Mouse (Mus musculus) midbrain, embryonic 15.5 days (tissue): ENCODE measurements around the gene Pum3. TPM values are rescaled to one million over a fixed set of nuclear protein-coding genes. Genes with fewer than 3 reads are reported as not detected.
"Not testable (repeated sequence)": the region's sequence is repeated elsewhere in the genome, so short reads cannot be mapped to it uniquely, and the experiment has no call there.

Experiments used
- ATAC-seq: fragments of 200-750 bp; cut with Nextera tagmentation; replicated peaks from 2 replicates; pipeline ENCODE4 v1.8.0; 2017; ENCODE audit warnings: moderate TSS enrichment
- H3K27ac ChIP-seq: fragments of 300-500 bp; sonication (generic); 2 replicates; pipeline ENCODE4 v1.5.1; 2015; ENCODE audit warnings: mild to moderate bottlenecking, inconsistent platforms
- H3K27me3 ChIP-seq: fragments of 300-500 bp; sonication (generic); replicated peaks from 2 replicates; pipeline ENCODE4 v1.6.1; 2015; ENCODE audit warnings: inconsistent platforms
- H3K36me3 ChIP-seq: fragments of 300-500 bp; sonication (generic); replicated peaks from 2 replicates; pipeline ENCODE4 v1.6.1; 2015; ENCODE audit warnings: inconsistent platforms
- H3K4me1 ChIP-seq: fragments of 300-500 bp; sonication (generic); 2 replicates; pipeline ENCODE4 v1.6.1; 2015; ENCODE audit warnings: inconsistent platforms
- H3K4me2 ChIP-seq: fragments of 300-500 bp; sonication (generic); 2 replicates; pipeline ENCODE4 v1.6.1; 2015; ENCODE audit warnings: inconsistent platforms, mild to moderate bottlenecking, moderate library complexity
- H3K4me3 ChIP-seq: fragments of 300-500 bp; sonication (generic); 2 replicates; pipeline ENCODE4 v1.5.1; 2015; ENCODE audit warnings: mild to moderate bottlenecking, inconsistent platforms
- H3K9ac ChIP-seq: fragments of 300-500 bp; sonication (generic); 2 replicates; pipeline ENCODE4 v1.6.1; 2015; ENCODE audit warnings: mild to moderate bottlenecking, inconsistent platforms
- H3K9me3 ChIP-seq: fragments of 300-500 bp; sonication (generic); 2 replicates; pipeline ENCODE4 v1.6.1; 2016; ENCODE audit warnings: inconsistent platforms
- WGBS: fragments of 180-500 bp; shearing (Covaris S2); methylation state at CpG from one replicate; pipeline ENCODE4 v1.1.7; 2015; ENCODE audit warnings: mixed read lengths; 5-methylcytosine and 5-hydroxymethylcytosine counted together
- polyA plus RNA-seq: library from polyadenylated mRNA; unstranded; fragments of >200 nt; fragmentation: Nextera tagmentation; extraction: Ambion mirVana; gene quantifications from 2 replicates; pipeline ENCODE4 v1.2.1, GENCODE M21; 2015

Gene Pum3
- polyA plus RNA-seq, 1 experiment from 2014 or later: 56.2 TPM

- no peak for ATAC-seq
- Histone ChIP-seq H3K9me3 (no peaks in the 10 kb centered on the region), H3K9ac (no peak overlapping the region), H3K4me1 (no peaks in the 10 kb centered on the region), H3K36me3 (peaks cover 20% of the 10 kb centered on the region; the same call in 1 of the 2 replicates), H3K27ac (no peak overlapping the region), H3K4me3 (no peak overlapping the region), H3K4me2 (no peak overlapping the region), H3K27me3 (no peaks in the 10 kb centered on the region)
- 90% methylated on average over 2 of the region's 2 CpGs for WGBS
These were observed 38.3 kb downstream of the Pum3 start for GRCm38 (mm10) chr19:27391344-27391743.

DNA sequence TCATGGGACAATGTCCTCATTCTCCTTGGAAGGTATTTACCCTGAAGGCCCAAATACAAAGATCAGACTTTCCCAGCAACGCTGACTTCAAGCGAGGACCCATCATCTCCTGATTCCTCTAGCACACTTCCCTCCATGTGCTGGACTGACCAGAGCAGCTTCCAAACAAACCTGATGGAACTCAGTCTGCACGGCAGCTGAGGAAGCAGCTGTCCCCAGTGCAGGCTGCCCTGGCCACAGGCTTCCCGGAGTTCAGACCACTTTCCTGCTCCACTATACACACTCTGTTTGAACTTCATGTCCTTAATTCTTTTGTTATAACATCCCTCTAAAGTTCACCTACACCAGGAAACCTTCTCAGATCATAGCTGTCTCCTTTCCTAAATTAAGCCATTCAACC, 40.1 kb downstream of the Pum3 start:
- not testable (repeated sequence) for H3K4me2 ChIP-seq, H3K9me3 ChIP-seq, H3K4me1 ChIP-seq, H3K4me3 ChIP-seq, H3K27me3 ChIP-seq, ATAC-seq, H3K27ac ChIP-seq, H3K9ac ChIP-seq
- WGBS: 94% methylated on average over 4 of the region's 4 CpGs
- peaks cover 23% of the 10 kb centered on the region; the same call in 1 of the 2 replicates for H3K36me3 ChIP-seq

DNA sequence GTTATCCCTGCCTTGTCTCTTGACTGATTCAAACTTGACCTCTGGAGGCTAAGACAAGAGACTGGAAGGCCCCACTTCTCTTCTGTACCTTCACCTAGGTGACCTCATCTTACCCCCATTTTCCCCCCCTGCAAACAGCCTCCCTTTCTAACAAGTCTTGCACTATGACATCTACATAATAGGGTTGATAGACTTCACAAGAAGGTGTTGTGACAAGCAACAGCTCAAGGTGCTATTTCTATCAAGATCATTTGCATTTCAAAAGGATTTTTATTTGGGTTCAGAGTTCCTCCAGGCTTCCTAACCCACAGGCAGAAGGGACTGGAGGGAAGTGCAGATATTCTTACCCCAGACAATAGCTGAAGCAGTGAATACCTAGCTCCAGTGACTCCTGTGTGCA, 44.3 kb downstream of the Pum3 start:
- ATAC-seq: no peak
- no peaks in the 10 kb centered on the region for H3K9me3 ChIP-seq
- no peaks in the 10 kb centered on the region for H3K4me1 ChIP-seq
- no peaks in the 10 kb centered on the region for H3K27me3 ChIP-seq
- H3K9ac ChIP-seq: no peak overlapping the region
- H3K27ac ChIP-seq: no peak overlapping the region
- no peak overlapping the region for H3K4me3 ChIP-seq
- H3K4me2 ChIP-seq: no peak overlapping the region
- peaks cover 22% of the 10 kb centered on the region; the same call in 1 of the 2 replicates for H3K36me3 ChIP-seq

DNA sequence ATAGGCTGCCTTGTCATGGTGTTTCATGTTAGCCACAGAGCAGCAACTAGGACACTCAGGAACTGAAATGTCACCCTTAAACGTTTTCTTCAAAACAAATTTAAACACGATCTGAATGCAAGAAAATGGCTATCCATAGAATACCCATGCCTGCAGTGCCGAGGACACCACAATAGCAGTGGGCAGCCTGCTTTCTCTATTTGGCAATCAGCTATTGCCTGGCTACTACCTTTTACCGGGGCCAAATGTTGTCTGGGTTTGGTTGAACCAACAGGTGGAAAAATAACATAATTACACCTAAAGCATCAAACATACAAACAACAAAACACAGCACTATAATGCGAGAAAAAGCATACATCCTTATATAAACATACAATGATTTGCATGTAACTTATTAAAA, 46.4 kb downstream of the Pum3 start:
- H3K27me3 ChIP-seq: no peaks in the 10 kb centered on the region
- no peak for ATAC-seq
- no peak overlapping the region for H3K4me3 ChIP-seq
- no peak overlapping the region for H3K9ac ChIP-seq
- no peaks in the 10 kb centered on the region for H3K9me3 ChIP-seq
- H3K36me3 ChIP-seq: peaks cover 15% of the 10 kb centered on the region; the same call in 1 of the 2 replicates
- WGBS: 92% methylated on average over 5 of the region's 5 CpGs
- no peak overlapping the region for H3K27ac ChIP-seq
- no peaks in the 10 kb centered on the region for H3K4me1 ChIP-seq
- no peak overlapping the region for H3K4me2 ChIP-seq

GRCm38 (mm10) chr19:27382131-27382530, 47.5 kb downstream of the Pum3 start:
- Histone ChIP-seq H3K4me1 (no peaks in the 10 kb centered on the region), H3K4me2 (no peak overlapping the region), H3K27me3 (no peaks in the 10 kb centered on the region), H3K9ac (no peak overlapping the region), H3K9me3 (no peaks in the 10 kb centered on the region), H3K36me3 (peaks cover 15% of the 10 kb centered on the region; the same call in 1 of the 2 replicates), H3K4me3 (no peak overlapping the region), H3K27ac (no peak overlapping the region)
- 89% methylated on average over 1 of the region's 1 CpGs for WGBS
- no peak for ATAC-seq

DNA sequence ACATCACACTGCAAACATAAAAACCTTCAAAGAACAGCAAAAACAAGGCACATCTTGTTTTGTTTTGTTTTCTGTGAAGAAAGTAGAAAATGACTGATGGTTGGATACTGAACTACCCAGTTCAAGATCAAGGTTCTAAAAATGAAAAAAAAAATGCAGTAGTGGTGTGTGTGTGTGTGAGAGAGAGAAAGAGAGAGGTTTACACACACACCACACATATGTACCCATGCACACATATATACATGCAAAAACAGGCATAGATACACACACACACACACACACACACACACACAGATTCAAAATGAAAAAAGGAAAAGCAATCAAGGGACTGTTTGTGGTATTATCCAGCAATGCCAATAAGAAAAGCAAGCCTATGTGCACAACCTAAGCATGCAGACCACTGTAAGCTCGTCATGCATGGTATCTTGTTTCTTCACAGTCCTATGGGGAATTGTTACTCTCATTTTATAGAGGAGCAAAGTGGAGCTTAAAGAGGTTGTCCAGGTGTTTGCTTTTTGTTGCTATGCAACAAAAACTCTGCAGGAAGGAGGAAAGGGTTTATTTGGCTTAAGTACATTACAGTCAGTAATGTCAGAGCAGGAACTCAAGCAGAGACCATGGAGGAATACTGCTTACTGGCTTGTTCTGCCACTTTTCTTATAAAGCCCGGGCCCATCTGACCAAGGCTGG, 49.8 kb downstream of the Pum3 start:
- Histone ChIP-seq H3K9me3 (no peaks in the 10 kb centered on the region), H3K4me2 (no peak overlapping the region), H3K36me3 (0 out of 2 replicates have a peak, but pooled peaks cover 1% of the 10 kb centered on the region), H3K9ac (no peak overlapping the region), H3K27ac (no peak overlapping the region), H3K4me1 (no peaks in the 10 kb centered on the region), H3K4me3 (no peak overlapping the region), H3K27me3 (no peaks in the 10 kb centered on the region)
- WGBS: 82% methylated on average over 2 of the region's 2 CpGs
- ATAC-seq: no peak

DNA sequence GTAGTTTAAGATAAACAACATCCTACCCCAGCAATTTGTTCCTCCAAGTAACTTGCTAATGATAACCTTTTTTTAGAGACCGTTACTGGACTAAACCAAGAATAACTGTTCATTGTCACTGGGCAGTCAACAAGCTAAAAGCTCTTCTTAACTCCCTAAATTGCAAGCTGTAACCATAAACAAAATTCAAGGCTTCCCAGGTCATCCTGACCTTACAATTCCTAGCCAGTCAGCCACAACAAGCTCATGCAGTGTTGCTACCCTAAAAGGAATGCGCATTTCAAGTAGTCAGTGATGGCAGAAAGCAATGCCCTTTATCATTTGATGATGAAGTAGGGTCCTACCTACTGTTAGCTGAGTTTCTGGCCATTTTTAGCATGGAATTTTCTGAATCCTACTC, 58.8 kb downstream of the Pum3 start:
- WGBS: 91% methylated on average over 2 of the region's 2 CpGs
- Histone ChIP-seq H3K27ac (no peak overlapping the region), H3K27me3 (no peaks in the 10 kb centered on the region), H3K9me3 (no peaks in the 10 kb centered on the region), H3K36me3 (no peaks in the 10 kb centered on the region), H3K4me2 (no peak overlapping the region), H3K4me1 (no peaks in the 10 kb centered on the region), H3K4me3 (no peak overlapping the region), H3K9ac (no peak overlapping the region)
- no peak for ATAC-seq

DNA sequence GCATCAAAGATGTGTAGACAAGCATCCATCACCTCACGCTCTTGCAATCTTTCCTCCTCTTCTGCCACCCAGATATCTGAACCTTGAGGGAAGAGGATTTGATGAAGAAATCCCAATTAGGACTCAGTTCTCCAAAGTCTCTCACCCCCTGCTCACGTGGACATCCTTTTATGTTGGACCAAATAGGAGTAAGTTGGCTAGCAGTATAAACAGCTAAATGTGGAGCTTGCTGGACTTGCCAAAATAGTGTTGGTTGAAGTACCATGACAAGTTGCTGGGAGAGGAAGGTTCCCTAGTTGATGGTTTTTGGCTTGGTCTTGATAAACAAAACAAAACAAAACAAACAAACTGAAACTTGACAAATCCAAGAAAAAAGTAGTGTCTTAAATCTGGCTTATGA, 59.5 kb downstream of the Pum3 start:
- WGBS: 87% methylated on average over 2 of the region's 2 CpGs
- Histone ChIP-seq H3K27ac (no peak overlapping the region), H3K4me3 (no peak overlapping the region), H3K36me3 (no peaks in the 10 kb centered on the region), H3K9ac (no peak overlapping the region), H3K9me3 (no peaks in the 10 kb centered on the region), H3K27me3 (no peaks in the 10 kb centered on the region), H3K4me1 (no peaks in the 10 kb centered on the region), H3K4me2 (no peak overlapping the region)
- no peak for ATAC-seq

GRCm38 (mm10) chr19:27369461-27370135, 60.0 kb downstream of the Pum3 start:
- H3K4me3 ChIP-seq: no peak overlapping the region
- no peaks in the 10 kb centered on the region for H3K27me3 ChIP-seq
- no peak overlapping the region for H3K27ac ChIP-seq
- WGBS: 79% methylated on average over 3 of the region's 3 CpGs
- H3K9ac ChIP-seq: no peak overlapping the region
- H3K4me1 ChIP-seq: peaks cover 2% of the 10 kb centered on the region
- no peaks in the 10 kb centered on the region for H3K36me3 ChIP-seq
- no peak overlapping the region for H3K4me2 ChIP-seq
- no peak for ATAC-seq
- H3K9me3 ChIP-seq: no peaks in the 10 kb centered on the region

DNA sequence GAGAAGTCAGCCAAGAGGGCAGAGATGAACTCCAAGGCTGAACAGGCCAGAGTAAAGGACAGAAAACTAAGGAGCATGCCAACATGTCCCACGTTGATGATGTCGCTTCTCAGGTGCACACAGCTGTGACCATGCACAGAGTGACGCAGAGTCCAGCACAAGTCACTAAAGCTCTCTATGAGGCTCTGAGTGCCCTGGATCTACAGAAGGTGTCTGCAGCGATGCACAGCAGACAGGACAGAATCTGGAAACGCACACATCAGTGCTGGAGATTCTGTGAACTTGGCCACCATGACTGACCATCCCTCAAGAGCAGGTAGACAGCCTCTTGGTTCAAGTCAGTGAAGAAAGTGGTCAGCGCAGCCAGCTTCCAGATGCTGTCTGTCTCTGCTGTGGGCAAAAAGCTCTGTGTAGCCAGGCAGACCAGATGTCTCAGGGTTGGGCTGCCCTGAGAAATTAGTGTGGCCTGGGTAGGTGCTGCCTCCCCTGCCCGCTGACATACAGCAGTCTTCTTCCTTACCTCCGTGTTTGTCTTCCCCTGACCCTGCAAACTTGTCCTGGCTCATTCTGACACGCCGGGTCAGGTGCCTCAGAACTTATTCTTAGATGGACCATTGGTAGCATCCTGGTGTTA, 63.4 kb downstream of the Pum3 start:
- Histone ChIP-seq H3K4me3 (no peak overlapping the region), H3K36me3 (no peaks in the 10 kb centered on the region), H3K27ac (no peak overlapping the region), H3K9me3 (no peaks in the 10 kb centered on the region), H3K9ac (no peak overlapping the region), H3K4me1 (peaks cover 3% of the 10 kb centered on the region), H3K27me3 (no peaks in the 10 kb centered on the region), H3K4me2 (no peak overlapping the region)
- WGBS: 85% methylated on average over 10 of the region's 10 CpGs
- ATAC-seq: peak; percentile 57; the same call in 1 of the 2 replicates

DNA sequence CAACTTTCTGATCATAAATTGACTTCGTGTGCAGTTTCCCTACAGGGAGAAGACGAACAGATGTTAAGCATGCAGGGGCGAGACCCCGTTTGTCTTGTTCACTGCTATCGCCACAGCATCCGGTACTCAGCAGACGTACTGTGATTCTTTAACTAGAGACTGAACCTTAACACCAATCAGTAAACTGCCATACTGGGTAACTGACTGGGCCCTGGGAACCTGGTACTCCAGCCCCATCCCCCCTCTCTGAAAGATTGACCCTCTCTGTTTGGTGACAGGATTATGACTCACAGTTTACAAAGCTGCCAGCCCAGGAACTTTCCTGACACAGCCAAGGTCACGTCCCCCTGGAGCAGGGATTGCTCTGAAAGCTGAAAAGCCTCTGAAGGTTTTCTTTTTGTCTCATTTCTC, 65.1 kb downstream of the Pum3 start:
- 9% methylated on average over 8 of the region's 8 CpGs for WGBS
- Histone ChIP-seq H3K4me1 (peaks cover 3% of the 10 kb centered on the region), H3K4me2 (peak overlapping the region; percentile 35), H3K27me3 (no peaks in the 10 kb centered on the region), H3K9ac (no peak overlapping the region), H3K36me3 (no peaks in the 10 kb centered on the region), H3K9me3 (no peaks in the 10 kb centered on the region), H3K27ac (no peak overlapping the region), H3K4me3 (no peak overlapping the region)
- peak; percentile 61; the same call in 1 of the 2 replicates for ATAC-seq

DNA sequence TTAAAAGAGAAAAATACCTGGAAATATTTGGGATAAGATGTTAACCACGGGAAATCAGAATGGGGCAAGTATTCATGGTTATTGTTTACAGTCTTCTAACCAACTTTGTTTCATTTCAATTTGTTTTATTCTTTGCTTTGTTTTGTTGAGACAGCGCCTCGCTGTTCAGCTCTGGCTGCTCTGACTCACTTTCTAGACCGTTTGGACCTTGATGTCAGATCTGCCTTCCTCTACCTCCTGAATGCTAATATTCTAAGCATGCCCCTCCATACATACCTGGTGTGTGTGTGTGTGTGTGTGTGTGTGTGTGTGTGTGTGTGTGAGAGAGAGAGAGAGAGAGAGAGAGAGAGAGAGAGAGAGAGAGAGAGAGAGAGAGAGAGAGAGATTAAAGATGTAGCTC, 65.7 kb downstream of the Pum3 start:
- no peak overlapping the region for H3K27ac ChIP-seq
- 36% methylated on average over 4 of the region's 4 CpGs for WGBS
- no peak for ATAC-seq
- H3K9ac ChIP-seq: no peak overlapping the region
- H3K4me1 ChIP-seq: peaks cover 3% of the 10 kb centered on the region
- H3K9me3 ChIP-seq: no peaks in the 10 kb centered on the region
- no peaks in the 10 kb centered on the region for H3K27me3 ChIP-seq
- peak overlapping the region; percentile 35 for H3K4me2 ChIP-seq
- H3K36me3 ChIP-seq: no peaks in the 10 kb centered on the region
- no peak overlapping the region for H3K4me3 ChIP-seq
